In the genomic region with DNA sequence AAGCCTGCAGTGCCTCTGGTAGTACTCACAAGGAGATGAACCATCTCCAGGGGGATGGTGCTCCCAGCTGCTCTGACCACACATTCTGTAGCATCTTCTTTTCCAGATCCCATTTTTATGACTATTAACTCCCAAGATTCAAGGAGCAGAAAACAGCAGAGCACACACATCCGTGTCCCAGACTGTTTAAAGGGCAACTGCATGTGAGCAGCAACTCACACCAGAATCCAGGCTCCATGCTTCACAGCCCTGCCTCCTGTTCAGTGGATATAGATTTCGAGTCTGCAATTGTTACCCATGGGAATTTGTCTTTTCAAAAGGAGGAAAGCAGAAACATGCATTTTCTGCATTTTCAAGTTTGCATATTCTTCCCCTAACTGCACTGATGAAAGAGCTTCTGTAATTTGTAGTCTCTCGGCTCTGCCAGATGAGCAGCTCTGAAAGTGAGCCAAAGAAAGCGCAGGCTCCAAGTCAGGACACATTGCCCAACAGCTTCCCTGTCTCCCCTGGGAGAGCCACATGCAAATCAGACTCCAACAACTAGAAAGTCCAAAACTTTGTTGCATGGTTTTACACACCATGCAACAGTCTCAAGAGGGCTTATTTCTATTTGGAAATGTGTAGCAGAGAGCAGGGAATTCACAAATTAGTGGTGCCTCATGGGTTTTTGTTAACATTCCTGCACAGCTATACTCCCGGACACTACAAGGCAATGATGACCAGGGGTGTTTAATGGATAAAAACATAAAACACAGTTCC, we compare ENCODE assay signal across 9 mouse cellular contexts.
DNase-seq lines count a peak whose midpoint lies in the region; ATAC-seq lines count a peak whose summit lies in the region.
"Had no signal": no experiment of that assay in that cellular context is flagged by ENCODE, and none has a peak within 500 bp of the region (broad histone marks: within the 10 kb centered on the region; RNA-seq: fewer than 3 reads in every experiment).

No protein-coding gene starts in this region.

- no peak overlapping the region for H3K9ac ChIP-seq in forebrain, embryonic 14.5 days (ENCODE audit: low read length)
- H3K9ac ChIP-seq in forebrain, embryonic 16.5 days (replicated peaks; ENCODE audit: low read depth, low read length), result no peak overlapping the region
- H3K9ac ChIP-seq in forebrain, embryonic 12.5 days, result no peak overlapping the region
- H3K9ac ChIP-seq: liver, embryonic 14.5 days had no signal

- no peak for ATAC-seq in forebrain, embryonic 14.5 days
- no peak for ATAC-seq in forebrain, embryonic 16.5 days
- ATAC-seq in forebrain, embryonic 12.5 days (ENCODE audit: low FRiP score), result no peak

- H3K9me3 ChIP-seq in forebrain, embryonic 14.5 days (replicated peaks; ENCODE audit: control insufficient read depth, low read length), result no peaks in the 10 kb centered on the region
- no peaks in the 10 kb centered on the region for H3K9me3 ChIP-seq in forebrain, embryonic 16.5 days (ENCODE audit: control insufficient read depth, low read length)
- no peaks in the 10 kb centered on the region for H3K9me3 ChIP-seq in forebrain, embryonic 12.5 days

- no peak overlapping the region for H3K27ac ChIP-seq in forebrain, embryonic 14.5 days (ENCODE audit: low read depth, low read length)
- no peak overlapping the region for H3K27ac ChIP-seq in forebrain, embryonic 16.5 days (ENCODE audit: low read length)
- no peak overlapping the region for H3K27ac ChIP-seq in forebrain, embryonic 12.5 days
- H3K27ac ChIP-seq: liver, embryonic 14.5 days had no signal

- H3K4me1 ChIP-seq in forebrain, embryonic 14.5 days (ENCODE audit: control insufficient read depth, insufficient read depth, low read length), result 0 out of 2 replicates have a peak, but pooled peaks cover 2% of the 10 kb centered on the region
- 0 out of 2 replicates have a peak, but pooled peaks cover 5% of the 10 kb centered on the region for H3K4me1 ChIP-seq in forebrain, embryonic 16.5 days (replicated peaks; ENCODE audit: control insufficient read depth, insufficient read depth, low read length)
- no peaks in the 10 kb centered on the region for H3K4me1 ChIP-seq in forebrain, embryonic 12.5 days

- H3K27me3 ChIP-seq in forebrain, embryonic 14.5 days (replicated peaks; ENCODE audit: control insufficient read depth, insufficient read depth, low read length), result no peaks in the 10 kb centered on the region
- H3K27me3 ChIP-seq in forebrain, embryonic 16.5 days (replicated peaks; ENCODE audit: control insufficient read depth, insufficient read depth, low read length), result no peaks in the 10 kb centered on the region
- H3K27me3 ChIP-seq in forebrain, embryonic 12.5 days, result no peaks in the 10 kb centered on the region

- DNase-seq in forebrain, embryonic 14.5 days (ENCODE audit: low spot score), result peak; percentile 35
- DNase-seq in urinary bladder, postnatal 14 days (ENCODE audit: low spot score), result peak; percentile 41
- no peak for DNase-seq in urinary bladder, adult 2 months (ENCODE audit: low spot score)
- peak; percentile 43 for DNase-seq in heart, postnatal 4 days
- DNase-seq in lung, postnatal 25 days (ENCODE audit: low spot score), result peak; percentile 57
- no peak for DNase-seq in frontal cortex, postnatal 25 days (ENCODE audit: low spot score in 2 of 2)

- 52% methylated on average over 5 of the region's 5 CpGs for WGBS in forebrain, embryonic 14.5 days
- 39% methylated on average over 5 of the region's 5 CpGs for WGBS in forebrain, embryonic 16.5 days
- 55% methylated on average over 5 of the region's 5 CpGs for WGBS in forebrain, embryonic 12.5 days

- H3K4me3 ChIP-seq in forebrain, embryonic 14.5 days (ENCODE audit: low read depth, low read length), result no peak overlapping the region
- H3K4me3 ChIP-seq in forebrain, embryonic 16.5 days (replicated peaks; ENCODE audit: low read length), result no peak overlapping the region
- H3K4me3 ChIP-seq in forebrain, embryonic 12.5 days (replicated peaks), result no peak overlapping the region

- no peak overlapping the region for H3K4me2 ChIP-seq in forebrain, embryonic 14.5 days (ENCODE audit: low read length)
- no peak overlapping the region for H3K4me2 ChIP-seq in forebrain, embryonic 16.5 days (ENCODE audit: low read length)
- H3K4me2 ChIP-seq in forebrain, embryonic 12.5 days, result no peak overlapping the region

- no peaks in the 10 kb centered on the region for H3K36me3 ChIP-seq in forebrain, embryonic 14.5 days (ENCODE audit: control insufficient read depth, insufficient read depth, low read length)
- H3K36me3 ChIP-seq in forebrain, embryonic 16.5 days (ENCODE audit: control insufficient read depth, insufficient read depth), result no peaks in the 10 kb centered on the region
- H3K36me3 ChIP-seq in forebrain, embryonic 12.5 days (replicated peaks), result no peaks in the 10 kb centered on the region

Comparison
In these comparisons a context has a peak if more than half of its experiments do, and no peak if none do; other contexts are left out.
1. DNase-seq: peak in forebrain, embryonic 14.5 days (single experiment), urinary bladder, postnatal 14 days (single experiment), heart, postnatal 4 days (single experiment) and lung, postnatal 25 days (single experiment); none in urinary bladder, adult 2 months (single experiment) and frontal cortex, postnatal 25 days (0 of 2).